Mouse (Mus musculus): Measurements from ENCODE around the gene Pitx2. TPM values are rescaled to one million over a fixed set of nuclear protein-coding genes. Genes with fewer than 3 reads are reported as not detected.

Pitx2 gene
- polyA plus RNA-seq, 1 experiment: not detected

DNA sequence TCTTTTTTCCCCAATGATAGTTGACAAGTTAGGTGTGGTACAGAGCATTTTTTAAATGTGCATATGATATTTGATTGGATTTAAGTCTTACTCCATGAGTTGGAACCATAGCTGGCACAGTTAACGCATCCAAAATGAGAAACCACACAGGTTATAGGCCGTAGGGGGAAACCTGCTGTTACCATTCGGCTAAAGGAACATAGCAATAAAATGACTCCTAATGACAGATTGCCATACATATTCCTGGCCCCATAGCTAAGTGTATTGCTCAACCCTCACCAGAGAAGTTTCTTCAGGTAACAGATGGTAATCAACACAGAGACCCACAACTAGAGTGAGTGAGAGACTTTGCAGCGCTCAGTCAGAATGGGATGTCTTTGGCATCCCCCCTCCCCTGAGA lies 27.9 kb upstream of the Pitx2 start:
- no peak overlapping the region for H3K27ac ChIP-seq (ENCODE audit: insufficient read depth, low read length)
- TF ChIP-seq POLR2A (IDR thresholded peaks at IDR 0.05; ENCODE audit: extremely low read depth, insufficient read depth, low read length): no peak
- TF ChIP-seq CTCF (IDR thresholded peaks at IDR 0.05; ENCODE audit: extremely low read depth, insufficient read depth, low read length): no peak
- no peak overlapping the region for H3K4me3 ChIP-seq (ENCODE audit: insufficient read depth, low read length)
- no peaks in the 10 kb centered on the region for H3K4me1 ChIP-seq (ENCODE audit: control insufficient read depth, insufficient read depth, low read length)

GRCm38 (mm10) chr3:129194436-129194835 lies 5.2 kb upstream of the Pitx2 start:
- H3K27ac ChIP-seq (ENCODE audit: insufficient read depth, low read length): no peak overlapping the region
- no peak overlapping the region for H3K4me3 ChIP-seq (ENCODE audit: insufficient read depth, low read length)
- no peaks in the 10 kb centered on the region for H3K4me1 ChIP-seq (ENCODE audit: control insufficient read depth, insufficient read depth, low read length)
- TF ChIP-seq CTCF (IDR thresholded peaks at IDR 0.05; ENCODE audit: extremely low read depth, insufficient read depth, low read length) (no peak), POLR2A (IDR thresholded peaks at IDR 0.05; ENCODE audit: extremely low read depth, insufficient read depth, low read length) (no peak)

GRCm38 (mm10) chr3:129195036-129195435 lies 4.6 kb upstream of the Pitx2 start:
- Histone ChIP-seq H3K4me1 (ENCODE audit: control insufficient read depth, insufficient read depth, low read length) (no peaks in the 10 kb centered on the region), H3K27ac (ENCODE audit: insufficient read depth, low read length) (no peak overlapping the region), H3K4me3 (ENCODE audit: insufficient read depth, low read length) (no peak overlapping the region)
- TF ChIP-seq CTCF (IDR thresholded peaks at IDR 0.05; ENCODE audit: extremely low read depth, insufficient read depth, low read length) (no peak), POLR2A (IDR thresholded peaks at IDR 0.05; ENCODE audit: extremely low read depth, insufficient read depth, low read length) (no peak)

DNA sequence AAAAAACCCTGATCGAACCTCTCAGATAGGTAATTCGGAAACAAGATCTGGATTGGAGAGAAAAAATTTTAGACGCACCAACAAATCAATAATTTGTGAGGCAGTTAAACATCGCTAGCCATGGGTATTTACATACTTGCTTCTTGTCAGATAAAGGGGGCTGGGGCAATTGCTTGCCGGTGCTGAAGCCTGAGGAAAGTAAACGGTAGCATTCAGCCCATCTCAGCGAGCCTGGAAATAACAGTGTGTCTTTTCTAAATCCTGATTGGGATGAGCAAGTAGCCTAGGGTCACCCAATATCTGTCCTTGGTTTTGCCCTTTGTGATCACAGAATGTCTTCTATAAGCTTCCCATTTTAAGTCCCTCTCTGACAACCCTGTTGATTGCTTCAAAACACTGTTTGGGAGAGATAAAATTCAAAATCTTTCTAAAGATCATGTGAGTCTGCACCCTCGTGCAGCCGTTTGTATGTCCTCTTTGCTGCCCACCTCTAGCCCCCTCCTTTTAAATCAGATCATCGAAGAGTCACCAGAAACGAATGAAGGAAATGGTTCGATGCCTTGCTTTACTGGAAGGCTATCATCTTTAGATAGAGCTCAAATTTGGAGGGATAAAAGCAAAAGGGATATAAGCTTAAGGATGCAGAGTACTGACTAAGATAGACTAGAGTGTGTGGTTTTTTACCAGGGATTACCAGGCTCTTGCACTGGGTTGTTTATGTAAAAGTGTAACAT lies 3.7 kb upstream of the Pitx2 start:
- Histone ChIP-seq H3K4me1 (ENCODE audit: control insufficient read depth, insufficient read depth, low read length) (no peaks in the 10 kb centered on the region), H3K4me3 (ENCODE audit: insufficient read depth, low read length) (no peak overlapping the region), H3K27ac (ENCODE audit: insufficient read depth, low read length) (no peak overlapping the region)
- no peak for TF ChIP-seq CTCF (IDR thresholded peaks at IDR 0.05; ENCODE audit: extremely low read depth, insufficient read depth, low read length)
- TF ChIP-seq POLR2A (IDR thresholded peaks at IDR 0.05; ENCODE audit: extremely low read depth, insufficient read depth, low read length): no peak

- no peak overlapping the region for H3K4me3 ChIP-seq (ENCODE audit: insufficient read depth, low read length)
- no peak overlapping the region for H3K27ac ChIP-seq (ENCODE audit: insufficient read depth, low read length)
- TF ChIP-seq CTCF (IDR thresholded peaks at IDR 0.05; ENCODE audit: extremely low read depth, insufficient read depth, low read length): no peak
- no peak for TF ChIP-seq POLR2A (IDR thresholded peaks at IDR 0.05; ENCODE audit: extremely low read depth, insufficient read depth, low read length)
- no peaks in the 10 kb centered on the region for H3K4me1 ChIP-seq (ENCODE audit: control insufficient read depth, insufficient read depth, low read length)
Observed at GRCm38 (mm10) chr3:129196550-129196919, 3.1 kb upstream of the Pitx2 start.

DNA sequence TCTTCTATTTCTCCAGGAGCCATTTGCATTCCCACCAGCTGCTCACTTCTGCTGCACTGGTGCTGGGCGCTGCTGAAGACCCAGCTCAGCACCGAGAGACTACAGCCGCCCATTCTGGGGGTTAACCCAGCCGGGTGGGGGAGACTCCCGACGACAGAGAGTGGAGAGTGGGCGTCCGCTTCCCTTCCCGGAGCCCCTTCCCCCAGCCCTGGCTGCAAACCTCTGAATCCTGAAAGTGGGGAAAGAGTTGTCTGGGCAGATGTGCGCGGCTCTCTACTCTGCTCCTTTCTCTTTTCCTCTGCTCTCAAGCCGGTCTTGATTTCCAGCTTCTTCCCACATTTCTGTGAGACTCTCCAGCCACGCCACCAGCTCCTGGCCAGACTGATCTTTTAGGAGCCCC lies 2.6 kb upstream of the Pitx2 start:
- H3K4me3 ChIP-seq (ENCODE audit: insufficient read depth, low read length): no peak overlapping the region
- no peaks in the 10 kb centered on the region for H3K4me1 ChIP-seq (ENCODE audit: control insufficient read depth, insufficient read depth, low read length)
- no peak for TF ChIP-seq CTCF (IDR thresholded peaks at IDR 0.05; ENCODE audit: extremely low read depth, insufficient read depth, low read length)
- TF ChIP-seq POLR2A (IDR thresholded peaks at IDR 0.05; ENCODE audit: extremely low read depth, insufficient read depth, low read length): no peak
- no peak overlapping the region for H3K27ac ChIP-seq (ENCODE audit: insufficient read depth, low read length)

DNA sequence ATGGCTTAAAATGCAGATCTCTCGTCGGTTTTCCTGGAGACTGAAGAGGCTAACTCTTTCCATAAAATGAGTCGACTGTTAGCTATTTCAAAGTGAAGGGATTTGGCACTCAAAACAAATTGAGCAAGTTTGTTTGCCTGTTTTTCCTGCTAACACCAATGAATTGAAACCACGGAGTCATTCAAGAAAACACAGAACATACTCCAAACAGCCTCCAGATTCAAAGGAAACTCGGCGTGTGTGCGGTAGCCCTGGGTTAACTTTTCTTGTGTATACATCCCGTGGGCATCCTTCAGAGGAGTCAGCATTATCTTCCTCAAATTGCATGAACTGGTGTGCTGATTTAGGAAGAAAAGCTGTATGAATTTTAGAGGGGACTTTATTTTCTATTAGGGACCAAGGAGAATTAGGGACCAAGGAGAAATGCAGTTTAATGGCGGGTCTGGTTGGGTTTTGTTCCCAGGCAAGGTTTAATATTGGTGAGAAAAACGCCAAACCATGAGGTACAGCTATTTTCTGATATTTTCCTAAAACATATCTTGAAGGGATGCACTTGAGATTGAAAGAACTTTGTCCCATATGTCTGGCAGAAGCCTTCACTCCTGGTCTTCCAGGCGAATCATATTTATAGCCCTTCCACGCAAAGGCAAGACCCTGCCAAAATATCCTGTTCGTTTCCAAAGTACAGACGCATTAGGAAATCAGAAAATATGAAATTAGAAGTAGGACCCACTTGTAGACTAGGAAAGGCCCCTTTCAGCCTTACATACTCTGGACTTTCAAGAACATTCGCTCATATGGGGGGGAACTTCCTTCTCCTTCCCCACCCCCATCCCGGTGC lies 1.7 kb upstream of the Pitx2 start:
- TF ChIP-seq POLR2A (IDR thresholded peaks at IDR 0.05; ENCODE audit: extremely low read depth, insufficient read depth, low read length): no peak
- TF ChIP-seq CTCF (IDR thresholded peaks at IDR 0.05; ENCODE audit: extremely low read depth, insufficient read depth, low read length): no peak
- H3K4me1 ChIP-seq (ENCODE audit: control insufficient read depth, insufficient read depth, low read length): no peaks in the 10 kb centered on the region
- no peak overlapping the region for H3K4me3 ChIP-seq (ENCODE audit: insufficient read depth, low read length)

GRCm38 (mm10) chr3:129198627-129198903 lies 1.1 kb upstream of the Pitx2 start:
- Histone ChIP-seq H3K4me3 (ENCODE audit: insufficient read depth, low read length) (no peak overlapping the region), H3K27ac (ENCODE audit: insufficient read depth, low read length) (no peak overlapping the region), H3K4me1 (ENCODE audit: control insufficient read depth, insufficient read depth, low read length) (no peaks in the 10 kb centered on the region)
- TF ChIP-seq POLR2A (IDR thresholded peaks at IDR 0.05; ENCODE audit: extremely low read depth, insufficient read depth, low read length) (no peak), CTCF (IDR thresholded peaks at IDR 0.05; ENCODE audit: extremely low read depth, insufficient read depth, low read length) (no peak)

More for the DNA sequence above, 1.7 kb upstream of the Pitx2 start:
- H3K27ac ChIP-seq (ENCODE audit: insufficient read depth, low read length): no peak overlapping the region

DNA sequence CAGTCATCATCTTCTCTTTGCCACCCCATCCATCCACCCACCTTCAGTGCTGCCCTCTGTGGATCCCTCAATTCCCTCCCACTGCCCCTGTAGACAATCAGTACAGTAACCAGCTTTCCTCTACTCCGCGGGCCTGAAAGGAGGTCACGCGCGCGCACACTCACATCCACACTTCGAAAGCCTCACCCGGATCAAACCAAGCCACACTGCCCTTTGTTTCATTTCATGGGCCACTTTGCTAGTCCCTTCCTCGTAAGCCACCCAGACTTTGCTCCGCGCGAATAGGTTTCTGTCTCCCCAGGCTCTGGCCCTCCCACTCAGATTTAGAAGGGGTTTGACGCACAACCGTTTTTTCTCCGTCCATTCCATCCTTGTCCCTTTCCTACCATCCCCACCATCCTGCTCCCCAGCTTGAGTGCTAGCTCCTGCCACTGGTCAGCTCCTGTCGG lies 494 bp upstream of the Pitx2 start:
- no peaks in the 10 kb centered on the region for H3K4me1 ChIP-seq (ENCODE audit: control insufficient read depth, insufficient read depth, low read length)
- TF ChIP-seq CTCF (IDR thresholded peaks at IDR 0.05; ENCODE audit: extremely low read depth, insufficient read depth, low read length) (no peak), POLR2A (IDR thresholded peaks at IDR 0.05; ENCODE audit: extremely low read depth, insufficient read depth, low read length) (no peak)
- no peak overlapping the region for H3K4me3 ChIP-seq (ENCODE audit: insufficient read depth, low read length)
- H3K27ac ChIP-seq (ENCODE audit: insufficient read depth, low read length): no peak overlapping the region

DNA sequence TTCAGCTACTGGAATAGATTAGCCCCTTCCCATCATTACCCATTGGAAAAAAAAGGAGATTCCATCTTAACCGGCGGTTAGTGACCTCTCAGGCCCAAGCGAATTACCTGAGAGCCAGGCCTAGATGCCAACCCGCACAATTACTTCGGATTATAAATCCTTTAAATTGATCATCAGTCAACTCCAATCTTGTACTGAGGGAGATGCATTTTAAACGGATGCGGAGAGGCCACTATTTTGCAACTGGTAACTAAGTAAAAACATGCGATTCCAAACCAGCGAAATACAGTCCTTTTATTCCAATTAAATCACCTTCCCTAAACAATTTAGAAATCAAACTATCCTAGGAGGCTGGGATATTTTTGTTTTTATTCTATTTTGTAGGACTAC lies 818 bp downstream of the Pitx2 start:
- no peak for TF ChIP-seq CTCF (IDR thresholded peaks at IDR 0.05; ENCODE audit: extremely low read depth, insufficient read depth, low read length)
- no peak for TF ChIP-seq POLR2A (IDR thresholded peaks at IDR 0.05; ENCODE audit: extremely low read depth, insufficient read depth, low read length)
- no peaks in the 10 kb centered on the region for H3K4me1 ChIP-seq (ENCODE audit: control insufficient read depth, insufficient read depth, low read length)
- no peak overlapping the region for H3K27ac ChIP-seq (ENCODE audit: insufficient read depth, low read length)
- H3K4me3 ChIP-seq (ENCODE audit: insufficient read depth, low read length): no peak overlapping the region

Data from cortical plate, adult 2 months (tissue).